In genomic region chr8:11779844-11780634, GRCm38 (mm10) we compare ENCODE assay signal across 8 mouse cellular contexts. TPM values are rescaled to one million over a fixed set of nuclear protein-coding genes. Genes with fewer than 3 reads are reported as not detected.
DNase-seq lines count a peak whose midpoint lies in the region; ATAC-seq and TF ChIP-seq lines count a peak whose summit lies in the region.

No protein-coding gene starts in this region.

- peaks cover 52% of the 10 kb centered on the region for H3K4me1 ChIP-seq in hindbrain, embryonic 13.5 days (replicated peaks)
- H3K4me1 ChIP-seq in liver, embryonic 13.5 days (replicated peaks) = peaks cover 46% of the 10 kb centered on the region

- ATAC-seq in hindbrain, embryonic 13.5 days (ENCODE audit: low FRiP score) = no peak
- ATAC-seq in liver, embryonic 13.5 days (ENCODE audit: low read depth) = no peak

- H3K9ac ChIP-seq in hindbrain, embryonic 13.5 days = no peak overlapping the region
- H3K9ac ChIP-seq in liver, embryonic 13.5 days = peak overlapping the region; percentile 36; the same call in 1 of the 2 replicates

- H3K4me3 ChIP-seq in layer of hippocampus, adult 2 months = peak overlapping the region; percentile 6; the same call in 1 of the 2 replicates
- H3K4me3 ChIP-seq in hindbrain, embryonic 13.5 days = 0 out of 2 replicates have a peak overlapping the region, but pooled peaks have one; percentile 1
- peak overlapping the region; percentile 22 for H3K4me3 ChIP-seq in liver, embryonic 13.5 days (replicated peaks)

- no peak for DNase-seq in layer of hippocampus, adult 2 months (ENCODE audit: low spot score in 2 of 2)
- DNase-seq in layer of hippocampus, adult 9-10 months (ENCODE audit: low spot score) = no peak
- DNase-seq in cerebellum, adult 9-10 months = peak; percentile 96
- DNase-seq in liver, embryonic 13.5 days = no peak
- DNase-seq in c-Kit-positive CD71-positive TER-119-positive erythroid progenitor cells, embryonic 14.5 days (ENCODE audit: low spot score) = no peak
- no peak for DNase-seq in thymus, postnatal 14 days
- DNase-seq in left cerebral cortex, adult 8-10 months (ENCODE audit: low spot score in 2 of 2) = no peak

- H3K9me3 ChIP-seq in hindbrain, embryonic 13.5 days = no peaks in the 10 kb centered on the region
- H3K9me3 ChIP-seq in liver, embryonic 13.5 days (replicated peaks) = no peaks in the 10 kb centered on the region

- WGBS in hindbrain, embryonic 13.5 days = 81% methylated on average over 10 of the region's 10 CpGs
- 44% methylated on average over 10 of the region's 10 CpGs for WGBS in liver, embryonic 13.5 days (ENCODE audit: insufficient replicate concordance)

- H3K36me3 ChIP-seq in hindbrain, embryonic 13.5 days = peaks cover 29% of the 10 kb centered on the region
- peaks cover 21% of the 10 kb centered on the region for H3K36me3 ChIP-seq in liver, embryonic 13.5 days

- H3K27ac ChIP-seq in layer of hippocampus, adult 2 months = peak overlapping the region; percentile 75
- peak overlapping the region; percentile 41; the same call in 1 of the 2 replicates for H3K27ac ChIP-seq in hindbrain, embryonic 13.5 days
- H3K27ac ChIP-seq in liver, embryonic 13.5 days = peak overlapping the region; percentile 71; the same call in 1 of the 2 replicates

- H3K4me2 ChIP-seq in hindbrain, embryonic 13.5 days = peak overlapping the region; percentile 23
- H3K4me2 ChIP-seq in liver, embryonic 13.5 days = peak overlapping the region; percentile 27; the same call in 1 of the 2 replicates

- TF ChIP-seq CTCF in layer of hippocampus, adult 2 months (conservative IDR thresholded peaks at IDR 0.05) = no peak

- H3K27me3 ChIP-seq in hindbrain, embryonic 13.5 days = no peaks in the 10 kb centered on the region
- no peaks in the 10 kb centered on the region for H3K27me3 ChIP-seq in liver, embryonic 13.5 days

RNA-seq across cellular contexts. Expression of gene Arhgef7, which starts 52.5 kb away (rescaled TPM):
- total RNA-seq in layer of hippocampus, adult 2 months (2021) = 100 to 1,000 TPM; 120 to 123 TPM
- polyA plus RNA-seq in hindbrain, embryonic 13.5 days (2015; fragmentation: Nextera tagmentation; extraction: Ambion mirVana) = 62.4 and 62.5 TPM in 2 replicates
- polyA plus RNA-seq in liver, embryonic 13.5 days (2015; fragmentation: Nextera tagmentation; extraction: Ambion mirVana) = 9.4 and 11.5 TPM in 2 replicates
- 100 to 1,000 TPM in 2 of 4 experiments, 10 to 100 TPM in 2; 98.8 to 109 (median 103) TPM for total RNA-seq in left cerebral cortex, adult 8-10 months (2022)
